9 mouse cellular contexts compared by ENCODE assay signal in the genomic region with DNA sequence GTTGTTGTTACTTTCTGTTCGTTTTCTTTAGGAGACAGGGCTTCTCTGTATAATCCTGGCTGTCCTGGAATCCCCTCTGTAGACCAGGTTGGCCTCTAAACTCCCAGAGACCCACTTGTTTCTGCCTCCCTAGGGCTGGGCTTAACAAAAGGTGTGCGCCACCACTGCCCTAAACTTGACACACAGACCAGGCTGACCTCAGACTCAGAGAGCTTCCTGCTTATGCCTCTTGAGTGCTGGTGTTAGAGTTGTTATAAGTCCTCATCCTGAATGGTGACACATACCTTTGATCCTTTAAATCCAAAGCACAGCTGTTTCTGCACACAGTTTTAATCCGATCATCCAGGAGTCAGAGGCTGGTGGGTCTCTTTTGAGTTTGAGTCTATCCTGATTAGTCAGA. TPM values are rescaled to one million over a fixed set of nuclear protein-coding genes. Genes with fewer than 3 reads are reported as not detected.
DNase-seq lines count a peak whose midpoint lies in the region; ATAC-seq and TF ChIP-seq lines count a peak whose summit lies in the region.
"Had no signal": no experiment of that assay in that cellular context is flagged by ENCODE, and none has a peak within 500 bp of the region (broad histone marks: within the 10 kb centered on the region; RNA-seq: fewer than 3 reads in every experiment).

No protein-coding gene starts in this region.

- no peak overlapping the region for H3K9ac ChIP-seq in forebrain, embryonic 11.5 days (ENCODE audit: low read length)
- H3K9ac ChIP-seq in intestine, embryonic 15.5 days = no peak overlapping the region

- no peak for DNase-seq in layer of hippocampus, adult 2 months (ENCODE audit: low spot score in 2 of 2)
- no peak for DNase-seq in layer of hippocampus, adult 8-10 months (ENCODE audit: low spot score in 2 of 2)
- no peak for DNase-seq in forebrain, embryonic 11.5 days (ENCODE audit: low spot score)
- DNase-seq in adrenal gland, adult 18-20 months (ENCODE audit: low spot score in 2 of 2) = no peak
- DNase-seq in embryo, embryonic 11 days = no peak
- no peak for DNase-seq in urinary bladder, postnatal 25 days (ENCODE audit: low spot score)
- DNase-seq: thymus, postnatal 25 days had no signal

- peaks cover 8% of the 10 kb centered on the region for H3K4me1 ChIP-seq in forebrain, embryonic 11.5 days (replicated peaks; ENCODE audit: control insufficient read depth, insufficient read depth, low read length)
- H3K4me1 ChIP-seq in intestine, embryonic 15.5 days (replicated peaks) = peaks cover 13% of the 10 kb centered on the region

- no peak for TF ChIP-seq POLR2A in myocyte (IDR thresholded peaks at IDR 0.05; ENCODE audit: insufficient read length, low read depth)

- H3K4me2 ChIP-seq in forebrain, embryonic 11.5 days (ENCODE audit: low read depth, low read length, severe bottlenecking) = no peak overlapping the region; the same call in 1 of the 2 replicates
- H3K4me2 ChIP-seq in intestine, embryonic 15.5 days (replicated peaks) = peak overlapping the region; percentile 80
- H3K4me2 ChIP-seq in myocyte (ENCODE audit: low read depth) = peak overlapping the region; percentile 80

- no peak for ATAC-seq in forebrain, embryonic 11.5 days (replicated peaks; ENCODE audit: low FRiP score)
- no peak for ATAC-seq in intestine, embryonic 15.5 days

- H3K79me2 ChIP-seq in myocyte (ENCODE audit: control insufficient read depth, insufficient read depth) = peaks cover 49% of the 10 kb centered on the region

- H3ac ChIP-seq in myocyte (ENCODE audit: control insufficient read depth, insufficient read length) = peak overlapping the region; percentile 70

- TF ChIP-seq CTCF in layer of hippocampus, adult 2 months (conservative IDR thresholded peaks at IDR 0.05) = no peak

- 86% methylated on average over 3 of the region's 3 CpGs for WGBS in forebrain, embryonic 11.5 days
- WGBS in intestine, embryonic 15.5 days = 83% methylated on average over 3 of the region's 3 CpGs

- H3K9me3 ChIP-seq in forebrain, embryonic 11.5 days (ENCODE audit: control insufficient read depth, low read length) = no peaks in the 10 kb centered on the region
- H3K9me3 ChIP-seq in intestine, embryonic 15.5 days = no peaks in the 10 kb centered on the region

- H3K27me3 ChIP-seq in forebrain, embryonic 11.5 days (ENCODE audit: control insufficient read depth, insufficient read depth, low read length) = no peaks in the 10 kb centered on the region
- no peaks in the 10 kb centered on the region for H3K27me3 ChIP-seq in intestine, embryonic 15.5 days (replicated peaks)
- H3K27me3 ChIP-seq in myocyte (ENCODE audit: control insufficient read depth, insufficient read depth, insufficient read length) = no peaks in the 10 kb centered on the region

- H3K27ac ChIP-seq in layer of hippocampus, adult 2 months = peak overlapping the region; percentile 98
- no peak overlapping the region for H3K27ac ChIP-seq in forebrain, embryonic 11.5 days (ENCODE audit: low read depth, low read length)
- no peak overlapping the region for H3K27ac ChIP-seq in intestine, embryonic 15.5 days

- H3K36me3 ChIP-seq in forebrain, embryonic 11.5 days (ENCODE audit: control insufficient read depth, insufficient read depth, low read length) = peaks cover 15% of the 10 kb centered on the region; the same call in 1 of the 2 replicates
- peaks cover 19% of the 10 kb centered on the region for H3K36me3 ChIP-seq in intestine, embryonic 15.5 days
- H3K36me3 ChIP-seq in myocyte (ENCODE audit: control insufficient read depth, insufficient read depth) = peaks cover 33% of the 10 kb centered on the region

- peak overlapping the region; percentile 84 for H3K4me3 ChIP-seq in layer of hippocampus, adult 2 months
- H3K4me3 ChIP-seq in forebrain, embryonic 11.5 days (ENCODE audit: low read depth, low read length) = 0 out of 2 replicates have a peak overlapping the region, but pooled peaks have one; percentile 65
- 0 out of 2 replicates have a peak overlapping the region, but pooled peaks have one; percentile 71 for H3K4me3 ChIP-seq in intestine, embryonic 15.5 days (replicated peaks)
- H3K4me3 ChIP-seq in myocyte = peak overlapping the region; percentile 61

TF ChIP-seq in myocyte, 11 proteins besides CTCF, POLR2A, EP300 and RAD21:
- no peak for TF ChIP-seq TCF12 (IDR thresholded peaks at IDR 0.05; ENCODE audit: insufficient read depth, poor library complexity, severe bottlenecking)
- no peak for TF ChIP-seq MYOD1 (IDR thresholded peaks at IDR 0.05; ENCODE audit: control insufficient read depth in 1 of 3, insufficient read length in 2 of 3, low read depth in 2 of 3)
- TF ChIP-seq SRF (IDR thresholded peaks at IDR 0.05; ENCODE audit: control insufficient read depth, insufficient read length, low read depth) = no peak
- TF ChIP-seq CEBPB (IDR thresholded peaks at IDR 0.05; ENCODE audit: insufficient read depth, poor library complexity, severe bottlenecking) = no peak
- TF ChIP-seq E2F4 (IDR thresholded peaks at IDR 0.05; ENCODE audit: insufficient read depth) = no peak
- TF ChIP-seq REST (IDR thresholded peaks at IDR 0.05; ENCODE audit: insufficient read depth, insufficient read length) = no peak
- no peak for TF ChIP-seq MYOG (IDR thresholded peaks at IDR 0.05; ENCODE audit: control insufficient read depth in 1 of 3, insufficient read depth in 1 of 3, insufficient read length in 2 of 3, low read depth in 2 of 3)
- no peak for TF ChIP-seq POLR2AphosphoS2 (IDR thresholded peaks at IDR 0.05; ENCODE audit: insufficient read length, low read depth)
- no peak for TF ChIP-seq MAX (IDR thresholded peaks at IDR 0.05; ENCODE audit: low read depth)
- no peak for TF ChIP-seq TCF3 (IDR thresholded peaks at IDR 0.05; ENCODE audit: insufficient read length, low read depth)
- no peak for TF ChIP-seq USF1 (IDR thresholded peaks at IDR 0.05; ENCODE audit: low read depth)
TF ChIP-seq in myocyte: peak in this region for 0.

RNA-seq across cellular contexts. Expression of a gene that starts 2.0 kb away (rescaled TPM):
- total RNA-seq in layer of hippocampus, adult 2 months (2021) = 100 to 1,000 TPM; 216 to 229 TPM
- total RNA-seq in layer of hippocampus, adult 8-10 months (2022) = 100 to 1,000 TPM; 232 to 255 (median 246) TPM
- 472 and 477 TPM in 2 replicates for polyA plus RNA-seq in forebrain, embryonic 11.5 days (2014; fragmentation: Nextera tagmentation; extraction: Ambion mirVana)
- polyA plus RNA-seq in intestine, embryonic 15.5 days (2015; fragmentation: Nextera tagmentation; extraction: Ambion mirVana) = 529 and 559 TPM in 2 replicates
- 530 TPM for polyA plus RNA-seq in myocyte (2012; fragmentation: generic; extraction: Trizol)
- 100 to 1,000 TPM; 436 to 473 TPM for total RNA-seq in adrenal gland, adult 18-20 months (2021)

RNA-seq across cellular contexts. Expression of a gene that starts 2.6 kb away (rescaled TPM):
- total RNA-seq in layer of hippocampus, adult 2 months (2021) = 10 to 100 TPM; 40.5 to 42.6 TPM
- total RNA-seq in layer of hippocampus, adult 8-10 months (2022) = 10 to 100 TPM; 45.2 to 59.7 (median 49.7) TPM
- polyA plus RNA-seq in forebrain, embryonic 11.5 days (2014; fragmentation: Nextera tagmentation; extraction: Ambion mirVana) = 61.4 and 63.0 TPM in 2 replicates
- polyA plus RNA-seq in intestine, embryonic 15.5 days (2015; fragmentation: Nextera tagmentation; extraction: Ambion mirVana) = 58.6 and 61.3 TPM in 2 replicates
- 58.6 TPM for polyA plus RNA-seq in myocyte (2012; fragmentation: generic; extraction: Trizol)
- total RNA-seq in adrenal gland, adult 18-20 months (2021) = 10 to 100 TPM; 51.5 to 57.5 TPM

RNA-seq across cellular contexts. Expression of a gene that starts 7.5 kb away (rescaled TPM):
- 10 to 100 TPM; 40.6 to 45.3 TPM for total RNA-seq in layer of hippocampus, adult 2 months (2021)
- 10 to 100 TPM; 35.4 to 54.0 (median 41.6) TPM for total RNA-seq in layer of hippocampus, adult 8-10 months (2022)
- 43.9 and 47.6 TPM in 2 replicates for polyA plus RNA-seq in forebrain, embryonic 11.5 days (2014; fragmentation: Nextera tagmentation; extraction: Ambion mirVana)
- polyA plus RNA-seq in intestine, embryonic 15.5 days (2015; fragmentation: Nextera tagmentation; extraction: Ambion mirVana) = 30.5 and 31.8 TPM in 2 replicates
- 24.3 TPM for polyA plus RNA-seq in myocyte (2012; fragmentation: generic; extraction: Trizol)
- total RNA-seq in adrenal gland, adult 18-20 months (2021) = 10 to 100 TPM; 13.8 to 14.9 TPM

RNA-seq across cellular contexts. Expression of a gene that starts 10.6 kb away (rescaled TPM):
- 10 to 100 TPM; 72.8 to 72.9 TPM for total RNA-seq in layer of hippocampus, adult 2 months (2021)
- 10 to 100 TPM; 69.7 to 96.0 (median 77.7) TPM for total RNA-seq in layer of hippocampus, adult 8-10 months (2022)
- 144 and 156 TPM in 2 replicates for polyA plus RNA-seq in forebrain, embryonic 11.5 days (2014; fragmentation: Nextera tagmentation; extraction: Ambion mirVana)
- polyA plus RNA-seq in intestine, embryonic 15.5 days (2015; fragmentation: Nextera tagmentation; extraction: Ambion mirVana) = 102 and 105 TPM in 2 replicates
- 91.5 TPM for polyA plus RNA-seq in myocyte (2012; fragmentation: generic; extraction: Trizol)
- total RNA-seq in adrenal gland, adult 18-20 months (2021) = 10 to 100 TPM; 62.7 to 81.3 TPM

RNA-seq across cellular contexts. Expression of a gene that starts 12.0 kb away (rescaled TPM):
- 100 to 1,000 TPM; 106 to 114 TPM for total RNA-seq in layer of hippocampus, adult 2 months (2021)
- total RNA-seq in layer of hippocampus, adult 8-10 months (2022) = 100 to 1,000 TPM; 108 to 123 (median 119) TPM
- polyA plus RNA-seq in forebrain, embryonic 11.5 days (2014; fragmentation: Nextera tagmentation; extraction: Ambion mirVana) = 20.4 and 28.0 TPM in 2 replicates
- polyA plus RNA-seq in intestine, embryonic 15.5 days (2015; fragmentation: Nextera tagmentation; extraction: Ambion mirVana) = 23.2 and 26.3 TPM in 2 replicates
- polyA plus RNA-seq in myocyte (2012; fragmentation: generic; extraction: Trizol) = 146 TPM
- 100 to 1,000 TPM; 114 to 123 TPM for total RNA-seq in adrenal gland, adult 18-20 months (2021)
